Mouse (Mus musculus) liver, embryonic 15.5 days (tissue): ENCODE measurements around the gene Dhcr24. TPM values are rescaled to one million over a fixed set of nuclear protein-coding genes. Genes with fewer than 3 reads are reported as not detected.
A peak's percentile ranks its signal among the peaks of the same experiment; 100 is the strongest.

Source experiments
- ATAC-seq: fragments of 200-750 bp; cut with Nextera tagmentation; 2 replicates; pipeline ENCODE4 v1.8.0; 2017; ENCODE audit warnings: moderate number of reproducible peaks, mild to moderate bottlenecking, moderate library complexity; ENCODE audit not compliant: insufficient read depth
- H3K27ac ChIP-seq: fragments of 300-500 bp; sonication (generic); replicated peaks from 2 replicates; pipeline ENCODE4 v1.5.1; 2015; ENCODE audit warnings: mild to moderate bottlenecking, inconsistent platforms
- H3K27me3 ChIP-seq: fragments of 300-500 bp; sonication (generic); 2 replicates; pipeline ENCODE4 v1.6.1; 2015; ENCODE audit warnings: mild to moderate bottlenecking, inconsistent platforms
- H3K36me3 ChIP-seq: fragments of 300-500 bp; sonication (generic); replicated peaks from 2 replicates; pipeline ENCODE4 v1.6.1; 2015; ENCODE audit warnings: moderate library complexity, mild to moderate bottlenecking, inconsistent platforms
- H3K4me1 ChIP-seq: fragments of 300-500 bp; sonication (generic); replicated peaks from 2 replicates; pipeline ENCODE4 v1.6.1; 2015; ENCODE audit warnings: inconsistent platforms
- H3K4me2 ChIP-seq: fragments of 300-500 bp; sonication (generic); 2 replicates; pipeline ENCODE4 v1.6.1; 2015; ENCODE audit warnings: moderate library complexity, mild to moderate bottlenecking, inconsistent platforms
- H3K4me3 ChIP-seq: fragments of 300-500 bp; sonication (generic); replicated peaks from 2 replicates; pipeline ENCODE4 v1.5.1; 2015; ENCODE audit warnings: mild to moderate bottlenecking, inconsistent platforms
- H3K9ac ChIP-seq: fragments of 300-500 bp; sonication (generic); 2 replicates; pipeline ENCODE4 v1.6.1; 2015; ENCODE audit warnings: moderate library complexity, mild to moderate bottlenecking, inconsistent platforms
- H3K9me3 ChIP-seq: fragments of 300-500 bp; sonication (generic); replicated peaks from 2 replicates; pipeline ENCODE4 v1.6.1; 2016; ENCODE audit warnings: inconsistent platforms
- WGBS: fragments of 180-500 bp; shearing (Covaris S2); methylation state at CpG from one replicate; pipeline ENCODE4 v1.1.7; 2015; ENCODE audit warnings: mixed read lengths; ENCODE audit not compliant: insufficient replicate concordance; 5-methylcytosine and 5-hydroxymethylcytosine counted together
- polyA plus RNA-seq: library from polyadenylated mRNA; unstranded; fragments of >200 nt; fragmentation: Nextera tagmentation; extraction: Ambion mirVana; gene quantifications from 2 replicates; pipeline ENCODE4 v1.2.1, GENCODE M21; 2015

Dhcr24 gene
- polyA plus RNA-seq, 1 experiment from 2014 or later: 7.8 TPM

DNA sequence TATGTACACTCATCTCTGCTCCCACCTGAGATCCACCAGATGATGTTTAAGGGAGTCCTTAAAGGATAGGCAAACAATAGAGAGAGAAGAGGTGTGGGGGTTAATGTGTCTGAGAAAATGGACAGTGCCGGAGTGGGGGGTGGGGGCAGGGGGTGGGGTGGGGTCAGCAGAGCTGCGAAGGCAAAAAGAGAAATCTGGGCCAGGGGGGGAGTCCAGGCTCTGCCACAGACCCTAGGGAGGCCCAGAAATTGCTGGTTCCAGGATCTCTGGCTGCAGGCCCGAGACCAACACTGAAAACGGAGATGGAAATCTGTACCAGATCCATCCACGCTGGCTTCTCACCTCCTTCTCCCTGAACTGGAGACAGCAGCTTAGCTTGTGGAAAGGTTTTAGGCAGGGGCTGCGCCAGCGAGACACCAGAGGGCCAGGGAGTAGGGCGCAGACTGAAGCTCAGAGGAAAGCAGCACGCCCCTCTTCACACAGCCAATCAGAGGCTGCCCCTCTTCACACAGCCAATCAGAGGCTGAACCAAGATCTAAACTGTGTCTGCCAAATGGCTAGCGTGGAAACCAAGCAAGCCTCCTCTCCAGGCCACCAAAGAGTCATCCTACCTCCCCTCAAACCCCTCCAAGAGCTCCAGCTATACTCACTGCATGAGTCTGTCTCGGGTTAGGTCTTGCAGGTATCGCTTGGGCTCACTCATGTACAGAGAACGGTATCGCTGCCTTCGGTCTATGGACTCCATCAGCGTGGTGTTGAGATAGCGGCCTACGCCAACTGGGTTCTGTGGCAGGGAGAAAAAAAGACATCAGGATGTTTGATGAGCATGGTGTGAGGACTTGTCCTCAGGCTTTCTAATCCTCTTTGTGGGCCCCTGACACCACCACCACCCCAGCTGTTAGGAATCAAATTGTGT, 46.1 kb downstream of the Dhcr24 start:
- WGBS: 48% methylated on average over 18 of the region's 18 CpGs
- Histone ChIP-seq H3K36me3 (no peaks in the 10 kb centered on the region), H3K4me1 (peaks cover 8% of the 10 kb centered on the region), H3K9ac (no peak overlapping the region), H3K27ac (no peak overlapping the region), H3K9me3 (no peaks in the 10 kb centered on the region), H3K4me3 (no peak overlapping the region), H3K4me2 (peak overlapping the region; percentile 45), H3K27me3 (peaks cover 4% of the 10 kb centered on the region)
- peak; percentile 72 for ATAC-seq

DNA sequence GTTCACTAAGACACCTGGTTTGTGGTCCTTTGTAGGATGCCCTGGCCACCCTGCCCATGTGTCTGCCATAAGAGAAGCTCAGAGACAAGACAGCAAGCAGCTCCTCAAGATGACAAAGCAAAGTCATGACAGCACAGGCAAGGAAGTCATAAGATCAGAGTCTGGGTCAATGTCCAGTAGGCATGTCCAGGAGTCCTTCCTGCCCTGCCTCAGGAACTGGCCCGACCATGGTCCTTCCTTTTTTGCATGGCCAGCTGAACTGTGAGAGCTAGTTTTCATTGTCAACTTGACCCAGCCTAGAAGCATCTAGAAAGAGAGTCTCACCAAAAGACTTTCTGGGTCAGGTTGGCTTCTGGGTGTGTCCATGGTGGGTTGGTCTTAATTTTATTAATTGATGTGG, 47.1 kb downstream of the Dhcr24 start:
- Histone ChIP-seq H3K27me3 (peaks cover 11% of the 10 kb centered on the region), H3K4me3 (no peak overlapping the region), H3K9me3 (no peaks in the 10 kb centered on the region), H3K9ac (no peak overlapping the region), H3K4me2 (no peak overlapping the region), H3K36me3 (no peaks in the 10 kb centered on the region), H3K4me1 (peaks cover 14% of the 10 kb centered on the region), H3K27ac (no peak overlapping the region)
- WGBS: 68% methylated on average over 1 of the region's 1 CpGs
- no peak for ATAC-seq

DNA sequence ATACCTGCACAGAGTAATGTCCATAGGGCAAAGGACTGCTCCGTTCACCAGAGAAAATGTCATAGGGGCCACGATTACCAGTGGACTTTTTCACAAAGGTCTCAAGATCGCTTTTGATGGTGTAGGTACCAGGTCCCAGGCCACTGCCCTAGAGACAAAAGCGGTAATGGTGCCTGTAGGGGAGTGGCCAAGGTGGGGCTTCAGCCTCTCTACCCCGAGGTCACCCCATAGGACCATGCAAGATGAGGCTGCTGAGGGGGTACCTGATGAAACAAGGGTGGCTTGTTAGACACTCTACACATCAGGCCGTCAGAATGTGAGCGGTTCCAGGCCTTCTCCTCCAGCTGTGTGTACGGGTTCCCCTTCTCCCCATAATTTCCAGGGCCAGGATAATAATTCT, 52.3 kb downstream of the Dhcr24 start:
- Histone ChIP-seq H3K4me1 (peaks cover 43% of the 10 kb centered on the region), H3K27ac (peak overlapping the region; percentile 60)
- WGBS: 68% methylated on average over 8 of the region's 8 CpGs

DNA sequence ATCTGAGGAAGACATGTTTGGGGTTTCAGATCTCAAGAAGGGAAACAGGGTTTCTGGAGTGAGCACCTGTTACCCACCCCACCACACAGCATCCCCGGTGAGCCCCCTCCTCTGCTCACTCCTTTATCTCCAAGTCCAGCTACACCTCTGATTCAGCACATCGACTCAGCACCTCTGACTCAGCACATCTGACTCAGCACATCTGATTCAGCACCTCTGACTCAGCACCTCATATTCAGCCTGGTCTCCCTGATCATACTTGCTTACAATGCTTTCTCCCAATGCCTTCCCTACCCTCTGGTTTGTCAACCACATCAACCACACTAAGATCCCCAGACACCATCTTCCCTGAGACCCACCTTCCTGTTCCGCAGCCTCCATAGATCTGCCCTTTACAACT, 52.7 kb downstream of the Dhcr24 start:
- H3K4me2 ChIP-seq: peak overlapping the region; percentile 63
- H3K9ac ChIP-seq: peak overlapping the region; percentile 19; the same call in 1 of the 2 replicates
- no peak overlapping the region; the same call in 1 of the 2 replicates for H3K4me3 ChIP-seq
- H3K27ac ChIP-seq: peak overlapping the region; percentile 80
- peak; percentile 84 for ATAC-seq
- WGBS: 26% methylated on average over 3 of the region's 3 CpGs
- H3K4me1 ChIP-seq: peaks cover 43% of the 10 kb centered on the region
- H3K36me3 ChIP-seq: no peaks in the 10 kb centered on the region
- H3K27me3 ChIP-seq: peaks cover 48% of the 10 kb centered on the region
- no peaks in the 10 kb centered on the region for H3K9me3 ChIP-seq

More for the DNA sequence above, 52.3 kb downstream of the Dhcr24 start:
- no peak overlapping the region for H3K9ac ChIP-seq
- no peaks in the 10 kb centered on the region for H3K9me3 ChIP-seq
- ATAC-seq: no peak
- peak overlapping the region; percentile 63 for H3K4me2 ChIP-seq
- H3K27me3 ChIP-seq: peaks cover 45% of the 10 kb centered on the region
- H3K4me3 ChIP-seq: no peak overlapping the region
- no peaks in the 10 kb centered on the region for H3K36me3 ChIP-seq

DNA sequence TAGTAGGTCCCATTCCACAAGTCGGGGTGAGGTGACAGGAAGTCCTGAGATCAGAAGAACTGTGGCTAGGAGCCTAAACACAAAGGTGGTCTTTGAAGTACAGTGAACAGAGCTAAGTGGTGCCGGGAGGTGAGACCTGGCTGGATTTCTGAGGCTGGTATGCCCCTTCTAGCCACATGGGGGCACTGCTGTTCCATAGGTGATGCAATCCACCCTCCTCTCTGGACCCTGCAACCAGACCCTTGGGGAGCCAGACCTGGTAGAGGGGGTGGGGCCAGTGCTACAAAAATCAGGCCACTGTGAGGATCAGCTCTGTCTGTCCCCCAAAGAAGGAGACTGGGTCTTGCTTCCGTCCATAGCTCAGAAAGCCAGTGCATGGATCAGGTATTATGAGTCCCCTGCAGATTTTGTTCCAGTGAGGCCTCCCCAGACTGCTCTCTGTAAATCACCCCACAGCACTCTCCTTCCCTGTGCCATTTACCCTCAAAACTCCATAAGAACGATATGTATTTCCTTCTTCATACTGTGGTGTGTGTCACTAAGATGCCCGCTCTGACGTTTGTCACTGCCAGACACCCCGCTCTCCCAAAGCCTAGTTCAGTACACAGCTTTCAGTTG, 53.5 kb downstream of the Dhcr24 start:
- no peaks in the 10 kb centered on the region for H3K36me3 ChIP-seq
- H3K4me2 ChIP-seq: peak overlapping the region; percentile 63
- peaks cover 55% of the 10 kb centered on the region for H3K27me3 ChIP-seq
- H3K9me3 ChIP-seq: no peaks in the 10 kb centered on the region
- H3K4me3 ChIP-seq: no peak overlapping the region; the same call in 1 of the 2 replicates
- whole genome bisulfite sequencing: 42% methylated on average over 7 of the region's 7 CpGs
- peaks cover 43% of the 10 kb centered on the region for H3K4me1 ChIP-seq
- peak; percentile 67 for ATAC-seq
- H3K27ac ChIP-seq: peak overlapping the region; percentile 80
- H3K9ac ChIP-seq: peak overlapping the region; percentile 19; the same call in 1 of the 2 replicates

DNA sequence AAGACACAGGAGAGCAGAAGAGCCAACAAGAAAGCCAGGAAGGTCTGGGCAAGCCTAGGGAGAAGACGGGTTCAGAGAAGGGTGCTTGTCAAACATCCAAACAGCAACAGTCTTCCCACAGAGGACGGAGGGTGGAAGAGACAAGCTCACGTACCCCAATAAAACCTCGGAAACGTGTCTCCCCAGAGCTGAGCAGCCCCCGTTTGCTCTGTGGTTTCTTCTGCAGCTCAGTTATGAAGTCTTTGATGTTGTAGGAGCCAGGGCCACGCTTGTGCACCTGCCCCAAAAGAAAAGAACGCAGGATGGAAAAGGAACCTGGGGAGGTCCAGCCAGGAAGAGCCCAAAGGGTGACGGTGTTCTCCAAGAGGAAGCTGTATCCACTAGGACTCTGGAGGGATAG, 54.0 kb downstream of the Dhcr24 start:
- Histone ChIP-seq H3K27ac (no peak overlapping the region), H3K4me2 (no peak overlapping the region), H3K9me3 (no peaks in the 10 kb centered on the region), H3K36me3 (no peaks in the 10 kb centered on the region), H3K27me3 (peaks cover 55% of the 10 kb centered on the region), H3K9ac (no peak overlapping the region), H3K4me3 (no peak overlapping the region), H3K4me1 (peaks cover 43% of the 10 kb centered on the region)
- ATAC-seq: no peak
- 69% methylated on average over 9 of the region's 9 CpGs for WGBS

DNA sequence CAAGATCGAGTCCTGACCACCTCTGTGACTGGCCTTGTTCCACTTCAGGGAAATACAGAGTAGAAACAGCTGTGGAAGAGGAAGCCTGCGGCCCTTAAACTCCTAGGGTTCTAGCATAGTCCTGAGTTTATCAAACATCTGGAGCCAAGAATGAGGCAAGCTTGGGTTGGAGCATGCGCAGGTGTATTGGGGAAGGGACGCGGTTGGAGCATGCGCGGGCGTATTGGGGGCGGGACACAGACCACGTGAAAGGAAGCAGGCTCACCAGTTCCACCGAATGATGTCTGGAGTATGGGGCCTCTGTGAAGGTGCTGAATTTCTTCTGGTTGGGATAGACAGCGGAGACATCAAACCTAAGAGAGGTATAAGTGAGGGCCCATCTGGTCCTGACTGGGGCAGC, 54.8 kb downstream of the Dhcr24 start:
- ATAC-seq: no peak
- Histone ChIP-seq H3K9me3 (no peaks in the 10 kb centered on the region), H3K4me3 (no peak overlapping the region), H3K27me3 (peaks cover 55% of the 10 kb centered on the region), H3K9ac (no peak overlapping the region), H3K27ac (no peak overlapping the region), H3K4me1 (peaks cover 43% of the 10 kb centered on the region), H3K4me2 (no peak overlapping the region), H3K36me3 (no peaks in the 10 kb centered on the region)
- WGBS: 70% methylated on average over 12 of the region's 12 CpGs

DNA sequence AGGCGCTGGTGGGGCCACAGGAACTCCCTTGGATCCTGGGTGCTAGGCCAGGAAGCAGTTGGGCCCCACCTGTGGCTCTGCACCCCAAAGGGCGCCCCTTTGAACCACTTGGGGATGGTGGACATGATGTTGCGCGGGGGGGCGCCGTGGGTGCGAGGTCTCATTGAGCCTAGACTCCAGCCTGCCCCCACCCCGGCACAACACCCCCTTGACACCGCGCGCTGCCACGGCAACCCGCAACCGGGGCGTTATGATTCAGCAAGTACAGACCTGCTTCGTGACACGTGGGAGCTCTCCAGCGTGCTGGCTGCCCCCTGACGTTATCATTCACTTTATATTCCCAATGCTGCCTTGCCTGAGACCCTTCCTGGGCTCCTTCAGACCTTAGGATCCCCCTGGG, 56.2 kb downstream of the Dhcr24 start, which contains the start of gene Lexm:
Lexm (minus strand) TSS at position 186 of the 400 bp plus-strand sequence.
- 1% methylated on average over 19 of the region's 19 CpGs for WGBS

DNA sequence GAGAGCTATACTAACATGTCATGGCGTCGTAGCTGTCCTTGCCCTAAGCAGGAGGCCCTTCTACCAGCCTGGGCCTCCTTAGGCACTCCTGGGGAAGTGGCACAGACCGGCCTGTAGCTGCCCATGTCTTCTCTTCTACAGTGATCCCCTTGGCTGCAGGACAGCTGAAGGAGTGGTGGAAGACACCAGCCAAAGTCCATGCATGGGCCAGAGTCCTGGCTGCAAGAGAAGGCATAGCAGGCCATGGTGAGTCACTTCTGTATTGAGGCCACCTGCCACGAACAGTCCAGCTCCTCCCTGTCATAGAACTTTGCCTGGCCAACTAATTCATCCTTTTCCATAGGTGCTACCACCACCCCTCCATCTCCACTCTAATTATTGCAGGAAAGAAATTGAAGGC, 58.1 kb downstream of the Dhcr24 start:
- no peaks in the 10 kb centered on the region for H3K36me3 ChIP-seq
- H3K4me1 ChIP-seq: peaks cover 30% of the 10 kb centered on the region
- no peak overlapping the region for H3K9ac ChIP-seq
- no peak overlapping the region for H3K4me2 ChIP-seq
- H3K27ac ChIP-seq: no peak overlapping the region
- H3K27me3 ChIP-seq: peaks cover 72% of the 10 kb centered on the region
- WGBS: 65% methylated on average over 4 of the region's 4 CpGs
- no peak for ATAC-seq
- no peak overlapping the region for H3K4me3 ChIP-seq
- no peaks in the 10 kb centered on the region for H3K9me3 ChIP-seq

More for the DNA sequence above, 56.2 kb downstream of the Dhcr24 start, which contains the start of gene Lexm:
- H3K9me3 ChIP-seq: no peaks in the 10 kb centered on the region
- H3K36me3 ChIP-seq: no peaks in the 10 kb centered on the region
- ATAC-seq: no peak
- H3K27ac ChIP-seq: no peak within 1 kb of the TSS
- no peak within 1 kb of the TSS for H3K9ac ChIP-seq
- H3K4me3 ChIP-seq: no peak within 1 kb of the TSS
- peak within 1 kb of the TSS; percentile 48 for H3K4me2 ChIP-seq
- H3K4me1 ChIP-seq: peaks cover 43% of the 10 kb centered on the region
- peaks cover 64% of the 10 kb centered on the region for H3K27me3 ChIP-seq

DNA sequence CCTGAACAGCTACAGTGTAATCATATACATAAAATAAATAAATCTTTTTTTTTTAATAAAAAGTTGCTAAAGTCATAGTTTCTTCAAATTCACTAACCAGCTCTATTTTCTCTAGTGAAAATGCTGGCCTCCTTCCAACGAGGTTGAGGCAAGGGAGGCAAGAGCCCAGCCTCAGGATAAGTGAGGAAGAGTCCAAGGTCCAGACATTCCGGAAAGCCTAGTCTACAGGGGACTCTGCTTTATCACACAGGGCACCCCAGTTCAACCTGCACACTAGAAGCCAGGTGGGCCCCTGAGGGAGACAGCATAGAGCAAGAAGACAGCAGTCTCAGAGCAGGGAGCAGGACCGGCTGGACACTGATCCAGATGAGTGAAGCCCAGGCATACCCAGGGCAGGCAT, 60.6 kb downstream of the Dhcr24 start:
- Histone ChIP-seq H3K4me2 (no peak overlapping the region), H3K27ac (no peak overlapping the region), H3K4me1 (peaks cover 15% of the 10 kb centered on the region), H3K4me3 (no peak overlapping the region), H3K9me3 (no peaks in the 10 kb centered on the region), H3K36me3 (no peaks in the 10 kb centered on the region), H3K27me3 (peaks cover 77% of the 10 kb centered on the region), H3K9ac (no peak overlapping the region)
- 46% methylated on average over 3 of the region's 3 CpGs for WGBS
- no peak for ATAC-seq

DNA sequence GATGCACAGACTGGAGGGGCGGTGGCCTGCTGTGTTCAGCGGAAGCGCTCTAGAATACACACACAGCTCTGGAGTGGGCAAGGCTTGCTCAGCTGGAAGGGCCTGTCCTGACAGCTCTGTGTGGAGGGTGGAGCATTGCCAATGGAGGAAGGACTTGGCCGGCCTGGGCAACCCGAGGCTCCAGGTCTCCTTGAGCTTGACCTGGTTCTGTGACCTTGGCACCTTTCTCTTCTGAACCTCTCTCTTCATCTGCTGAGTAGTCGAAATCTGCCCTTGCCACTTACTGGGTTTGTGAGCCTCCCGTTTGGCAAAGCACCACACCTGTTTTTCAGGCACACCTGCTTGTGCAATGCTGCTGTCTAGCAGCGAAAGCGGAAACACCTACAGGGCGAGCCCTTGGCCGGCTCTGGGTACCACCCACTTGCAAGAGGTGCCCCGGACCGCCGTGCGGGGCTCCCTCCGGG, 61.2 kb downstream of the Dhcr24 start, which contains the start of gene Ttc22:
Ttc22 (plus strand) TSS at position 403 of the 464 bp plus-strand sequence.
- H3K4me3 ChIP-seq: no peak within 1 kb of the TSS
- no peaks in the 10 kb centered on the region for H3K36me3 ChIP-seq
- no peak for ATAC-seq
- peaks cover 12% of the 10 kb centered on the region for H3K4me1 ChIP-seq
- H3K27ac ChIP-seq: no peak within 1 kb of the TSS
- peak within 1 kb of the TSS; percentile 30; the same call in 1 of the 2 replicates for H3K4me2 ChIP-seq
- 23% methylated on average over 16 of the region's 16 CpGs for WGBS
- no peaks in the 10 kb centered on the region for H3K9me3 ChIP-seq
- H3K27me3 ChIP-seq: peaks cover 78% of the 10 kb centered on the region
- H3K9ac ChIP-seq: no peak within 1 kb of the TSS
